Mouse (Mus musculus) MN1 (cell line): ENCODE data around the gene F7.
A peak's percentile ranks its signal among the peaks of the same experiment; 100 is the strongest.
"Not testable (repeated sequence)": the region's sequence is repeated elsewhere in the genome, so short reads cannot be mapped to it uniquely, and the experiment has no call there.

Source experiments
- DNase-seq: peaks from one replicate; pipeline ENCODE4 v3.0.0-alpha.2; 2016; ENCODE audit warnings: low spot score

The F7 gene

GRCm38 (mm10) chr8:13028482-13028881, 2.6 kb downstream of the F7 start:
- no peak for DNase-seq

DNA sequence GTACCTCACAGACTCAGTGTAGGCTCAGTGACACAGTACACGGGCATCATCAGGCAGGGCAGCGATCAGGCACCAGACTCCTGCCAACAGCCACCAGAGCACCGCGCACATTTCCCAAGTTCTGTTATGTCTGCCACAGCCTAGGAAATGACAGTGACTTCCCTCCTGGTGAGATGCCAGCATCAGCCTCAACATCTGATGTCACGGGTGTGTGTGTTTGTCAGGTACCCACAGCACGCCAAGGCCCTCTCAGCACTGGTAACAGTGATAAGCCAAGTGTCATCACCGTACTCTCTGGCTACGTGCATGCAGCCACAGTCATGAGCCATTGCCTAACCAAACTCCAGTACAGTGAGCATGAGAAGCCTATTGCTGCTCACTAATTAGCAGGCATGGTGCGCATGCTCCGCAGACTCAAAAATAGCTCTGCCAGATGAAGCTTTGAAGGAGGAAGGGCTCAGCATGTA, 10.5 kb downstream of the F7 start:
- DNase-seq = peak; percentile 13

DNA sequence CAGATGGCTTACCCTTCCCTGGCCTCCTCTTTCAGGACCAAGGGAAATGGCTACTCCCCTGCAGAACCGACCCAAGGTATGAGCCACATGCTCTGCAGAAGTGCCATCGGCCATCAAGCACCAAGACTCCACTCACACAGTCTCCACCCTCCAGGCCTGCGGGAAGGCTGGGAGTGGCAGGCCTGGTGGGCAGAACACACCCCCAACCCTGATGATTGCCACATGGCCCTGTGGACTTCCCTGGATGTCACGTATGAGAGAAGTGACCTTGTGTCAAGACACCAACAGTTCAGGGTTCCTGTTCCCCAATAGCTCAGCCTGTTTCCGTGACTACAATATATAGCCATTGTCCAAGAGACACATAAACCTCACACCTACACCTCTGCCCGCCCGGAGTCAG, 11.2 kb downstream of the F7 start, which contains the start of gene F10:
F10 (plus strand) TSS at position 294 of the 400 bp plus-strand sequence.
- DNase-seq = no peak

DNA sequence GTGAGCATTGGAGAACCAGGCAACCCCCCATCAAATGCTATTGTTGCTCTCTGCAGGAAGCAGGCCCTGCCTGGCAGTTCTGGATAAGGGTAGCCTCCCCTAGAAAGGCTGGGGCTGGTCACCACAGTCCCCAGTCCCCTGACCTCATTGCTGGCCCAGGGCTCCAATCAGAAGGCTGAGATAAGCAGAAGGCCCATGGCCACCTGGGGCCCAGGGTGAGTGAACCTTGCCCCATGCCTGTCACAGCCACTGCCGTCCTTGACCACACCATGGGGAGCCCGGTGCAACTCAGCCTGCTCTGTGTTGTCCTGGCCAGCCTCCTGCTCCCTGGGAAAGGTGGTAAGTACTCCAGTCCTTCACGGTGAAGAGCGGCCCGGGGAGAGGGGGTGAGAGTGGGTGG, 11.7 kb downstream of the F7 start:
- no peak for DNase-seq

DNA sequence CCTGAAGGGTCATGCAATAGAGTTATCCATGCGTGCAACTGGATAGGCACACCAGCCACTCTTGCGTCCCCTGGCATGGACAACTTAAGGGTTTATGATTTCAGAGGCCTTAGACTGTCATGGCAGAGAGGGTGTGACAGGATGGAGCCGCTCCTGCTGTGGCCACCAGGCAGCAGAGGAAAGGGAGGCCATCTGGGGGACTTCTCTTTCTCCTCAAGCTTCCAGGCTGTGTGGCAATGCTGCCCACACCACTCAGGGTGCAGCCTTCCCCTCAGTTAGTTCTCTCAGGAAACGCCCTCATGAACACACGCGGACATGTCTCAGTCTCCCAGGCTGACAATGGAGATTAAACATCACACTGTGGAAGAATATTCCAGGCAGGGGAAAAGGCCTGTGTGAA, 13.2 kb downstream of the F7 start:
- DNase-seq = no peak

- no peak for DNase-seq
These were observed 15.6 kb downstream of the F7 start for GRCm38 (mm10) chr8:13041459-13041858.

- DNase-seq = no peak
These were observed 21.8 kb downstream of the F7 start for GRCm38 (mm10) chr8:13047652-13048051.

DNA sequence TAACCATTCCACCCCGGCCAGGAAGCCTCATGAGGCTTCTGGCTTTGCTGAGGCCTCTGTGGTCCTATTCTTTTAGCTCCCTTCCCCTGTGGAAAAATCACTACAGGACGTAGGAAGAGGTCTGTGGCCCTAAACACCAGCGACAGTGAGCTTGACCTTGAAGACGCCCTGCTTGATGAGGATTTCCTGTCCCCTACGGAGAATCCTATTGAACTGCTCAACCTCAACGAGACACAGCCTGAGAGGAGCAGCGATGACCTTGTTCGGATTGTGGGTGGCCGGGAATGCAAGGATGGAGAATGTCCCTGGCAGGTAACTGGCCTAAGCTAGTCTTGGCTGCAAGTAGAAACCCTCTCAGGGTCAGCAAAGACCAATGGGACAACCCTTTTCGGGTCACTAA, 24.7 kb downstream of the F7 start:
- DNase-seq = no peak

GRCm38 (mm10) chr8:13057351-13057750, 31.5 kb downstream of the F7 start:
- DNase-seq = no peak

- no peak for DNase-seq
These were observed 34.8 kb downstream of the F7 start, which contains the start of gene Proz for GRCm38 (mm10) chr8:13060441-13061150. Gene Proz (plus strand): TSS chr8:13060914.

DNA sequence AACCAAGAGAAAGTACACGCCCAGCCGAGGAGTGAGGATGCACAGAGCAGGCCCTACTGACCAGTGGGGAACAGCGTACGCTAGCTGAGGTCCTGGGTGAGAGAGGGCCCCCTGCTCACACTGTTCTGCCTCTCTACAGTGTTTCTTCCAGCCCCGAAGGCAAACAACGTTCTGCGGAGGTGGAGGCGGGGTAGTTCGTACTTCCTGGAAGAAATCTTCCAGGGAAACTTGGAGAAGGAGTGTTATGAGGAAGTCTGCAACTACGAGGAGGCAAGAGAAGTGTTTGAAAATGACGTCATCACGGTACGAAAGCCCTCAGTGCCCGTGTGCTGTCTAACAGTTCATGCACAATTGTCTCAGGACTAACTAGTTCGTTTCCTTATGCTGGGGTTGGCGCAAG, 37.3 kb downstream of the F7 start:
- DNase-seq = no peak

- no peak for DNase-seq
These were observed 47.4 kb downstream of the F7 start for GRCm38 (mm10) chr8:13073255-13073654.

DNA sequence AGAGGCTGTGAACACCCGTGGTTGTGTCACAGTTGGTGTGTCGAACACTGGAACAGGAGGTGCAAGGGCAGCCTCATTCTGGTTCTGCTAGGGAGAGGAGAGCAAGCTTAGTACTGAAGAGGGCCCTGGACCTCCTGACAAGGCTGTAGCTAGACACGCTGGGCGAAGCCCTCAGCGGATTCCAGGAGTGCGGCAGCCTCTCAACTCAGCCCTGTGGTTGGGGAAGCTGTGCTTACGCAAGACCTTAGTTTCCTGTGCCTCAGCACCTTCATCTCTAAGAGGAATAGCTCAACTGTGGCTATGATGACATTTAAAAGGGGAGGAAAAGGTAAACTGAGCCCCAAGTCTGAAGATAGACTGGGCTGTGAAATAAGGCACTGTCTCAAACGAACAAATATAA, 49.2 kb downstream of the F7 start:
- no peak for DNase-seq

DNA sequence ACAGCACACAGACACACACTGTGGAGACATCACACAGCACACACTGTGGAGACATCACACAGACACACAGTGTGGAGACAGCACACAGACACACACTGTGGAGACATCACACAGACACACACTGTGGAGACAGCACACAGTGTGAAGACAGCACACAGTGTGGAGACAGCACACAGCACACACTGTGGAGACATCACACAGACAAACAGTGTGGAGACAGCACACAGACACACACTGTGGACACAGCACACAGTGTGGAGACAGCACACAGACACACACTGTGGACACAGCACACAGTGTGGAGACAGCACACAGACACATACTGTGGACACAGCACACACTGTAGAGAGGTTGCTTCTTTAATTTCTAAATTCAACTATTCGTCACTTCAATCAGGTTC, 49.7 kb downstream of the F7 start:
- not testable (repeated sequence) for DNase-seq

DNA sequence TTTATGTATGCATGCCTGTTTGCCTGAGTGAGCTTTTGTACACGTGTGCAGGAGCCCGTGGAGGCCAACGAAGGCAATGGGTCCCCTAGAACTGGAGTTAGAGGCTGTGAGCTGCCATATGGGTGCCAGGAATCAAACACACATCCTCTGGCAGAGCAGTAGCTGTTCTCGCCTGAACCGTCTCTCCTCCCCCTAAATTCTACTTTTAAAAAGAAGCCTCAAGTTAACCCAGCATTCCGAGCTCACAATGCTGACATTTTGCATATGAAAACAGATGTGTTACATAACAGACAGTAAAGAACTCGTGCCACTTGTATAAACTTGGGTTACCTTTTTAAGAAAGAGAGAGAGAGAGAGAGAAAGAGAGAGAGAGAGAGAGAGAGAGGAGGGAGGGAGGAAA, 51.7 kb downstream of the F7 start:
- no peak for DNase-seq
